Mouse (Mus musculus) ES-Bruce4 (cell line): ENCODE measurements around the gene Ccdc40.

Experiments used
- CTCF ChIP-seq: IDR thresholded peaks from one replicate; pipeline ENCODE4 v1.8.1; 2011; ENCODE audit warnings: low read depth, low read length
- POLR2A ChIP-seq: IDR thresholded peaks from one replicate; pipeline ENCODE4 v1.8.1; 2011; ENCODE audit warnings: low read length; ENCODE audit not compliant: insufficient read depth

GRCm38 (mm10) chr11:119228091-119228781, at the start of gene Ccdc40, which contains the start of gene Tbc1d16:
- TF ChIP-seq POLR2A (no peak), CTCF (no peak)
